Comparison of ENCODE assay signal across 8 mouse cellular contexts in the genomic region with DNA sequence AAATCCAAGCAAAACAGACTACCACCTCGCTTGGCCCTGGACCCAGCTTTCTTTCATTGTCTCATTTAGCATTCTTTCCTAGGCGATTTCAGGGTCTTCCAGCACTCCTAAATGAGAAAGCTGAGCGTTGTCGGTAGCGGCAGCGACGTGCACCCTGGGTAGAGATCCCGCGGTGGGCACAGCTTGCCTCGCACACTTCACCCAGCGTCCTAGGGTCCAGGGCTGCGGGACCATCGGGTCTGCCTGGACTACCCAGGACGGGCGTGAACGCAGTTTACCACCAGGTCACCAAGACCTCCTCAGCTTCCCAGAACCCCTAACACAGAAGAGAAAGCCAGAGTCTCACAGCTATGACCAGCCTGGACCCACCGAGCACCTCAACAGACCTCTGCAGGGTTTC. TPM values are rescaled to one million over a fixed set of nuclear protein-coding genes. Genes with fewer than 3 reads are reported as not detected.
DNase-seq lines count a peak whose midpoint lies in the region; ATAC-seq and TF ChIP-seq lines count a peak whose summit lies in the region.

No protein-coding gene starts in this region.

- no peak overlapping the region for H3K27ac ChIP-seq in gastrocnemius, adult 2 months
- no peak overlapping the region; the same call in 1 of the 2 replicates for H3K27ac ChIP-seq in MEL (ENCODE audit: control insufficient read depth, low read depth, low read length)
- no peak overlapping the region for H3K27ac ChIP-seq in heart, embryonic 16.5 days (ENCODE audit: low read length)
- H3K27ac ChIP-seq in liver, embryonic 16.5 days (ENCODE audit: low read length) = no peak overlapping the region

- H3K27me3 ChIP-seq in MEL (ENCODE audit: control insufficient read depth in 1 of 2, insufficient read depth in 2 of 2, low read length in 2 of 2) = no peaks in the 10 kb centered on the region
- peaks cover 46% of the 10 kb centered on the region for H3K27me3 ChIP-seq in heart, embryonic 16.5 days (ENCODE audit: control insufficient read depth, insufficient read depth, low read length)
- peaks cover 76% of the 10 kb centered on the region for H3K27me3 ChIP-seq in liver, embryonic 16.5 days (ENCODE audit: control insufficient read depth, insufficient read depth, low read depth, low read length)

- no peaks in the 10 kb centered on the region for H3K79me2 ChIP-seq in MEL (ENCODE audit: control insufficient read depth, insufficient read depth, low read length, poor library complexity)

- intact Hi-C loops in gastrocnemius, adult 2 months (cut with DNase I) = loop anchor here (1.0 to 5.0 kb wide), 6 partner anchors 62 to 1742 kb away; partner anchors contain the start of genes Ola1 and Sp3

- peak overlapping the region; percentile 50 for H3K4me2 ChIP-seq in heart, embryonic 16.5 days (ENCODE audit: low read depth, low read length)
- peak overlapping the region; percentile 32 for H3K4me2 ChIP-seq in liver, embryonic 16.5 days (ENCODE audit: low read depth, low read length)

- TF ChIP-seq POLR2A in MEL (IDR thresholded peaks at IDR 0.05; ENCODE audit: control insufficient read depth in 1 of 2, insufficient read depth in 1 of 2, low read depth in 1 of 2, low read length in 2 of 2, poor library complexity in 1 of 2) = no peak

- WGBS in heart, embryonic 16.5 days = 1% methylated on average over 17 of the region's 17 CpGs
- WGBS in liver, embryonic 16.5 days (ENCODE audit: insufficient replicate concordance) = 2% methylated on average over 17 of the region's 17 CpGs

- no peak; the same call in 1 of the 2 replicates for ATAC-seq in heart, embryonic 16.5 days (replicated peaks; ENCODE audit: extremely low read depth, insufficient read depth, low FRiP score)
- ATAC-seq in liver, embryonic 16.5 days (ENCODE audit: low read depth) = 0 out of 2 replicates have a peak, but pooled peaks have one; percentile 5

- no peak for DNase-seq in gastrocnemius, adult 2 months
- no peak for DNase-seq in gastrocnemius, adult 18-20 months (ENCODE audit: low spot score)
- no peak for DNase-seq in MEL (ENCODE audit: low read depth, low spot score)
- DNase-seq in retina, postnatal 1 day = no peak
- no peak for DNase-seq in layer of hippocampus, postnatal 25 days (ENCODE audit: extremely low spot score in 1 of 2, low spot score in 1 of 2)
- DNase-seq in cerebellum, adult 9-11 months = no peak

- no peak for TF ChIP-seq CTCF in gastrocnemius, adult 2 months (IDR thresholded peaks at IDR 0.05)
- TF ChIP-seq CTCF in MEL (IDR thresholded peaks at IDR 0.05 in 2 of 3, conservative IDR thresholded peaks at IDR 0.05 in 1 of 3; ENCODE audit: control insufficient read depth in 1 of 3, insufficient read depth in 1 of 3, low read depth in 2 of 3, low read length in 3 of 3, poor library complexity in 1 of 3, severe bottlenecking in 1 of 3) = no peak

- TF ChIP-seq EP300 in MEL (IDR thresholded peaks at IDR 0.05; ENCODE audit: low read depth in 1 of 2, low read length in 2 of 2) = no peak

- peak overlapping the region; percentile 57 for H3K9ac ChIP-seq in MEL (ENCODE audit: control insufficient read depth, low read depth, low read length, poor library complexity, severe bottlenecking)
- H3K9ac ChIP-seq in heart, embryonic 16.5 days (ENCODE audit: low read length) = no peak overlapping the region
- H3K9ac ChIP-seq in liver, embryonic 16.5 days (ENCODE audit: low read depth, low read length) = no peak overlapping the region

- peak overlapping the region; percentile 47 for H3K4me3 ChIP-seq in gastrocnemius, adult 2 months
- peak overlapping the region; percentile 54 to 63 for H3K4me3 ChIP-seq in MEL (ENCODE audit: control insufficient read depth in 1 of 2, insufficient read depth in 1 of 2, low read depth in 2 of 2, low read length in 2 of 2)
- peak overlapping the region; percentile 34 for H3K4me3 ChIP-seq in heart, embryonic 16.5 days (ENCODE audit: low read length)
- peak overlapping the region; percentile 24; the same call in 1 of the 2 replicates for H3K4me3 ChIP-seq in liver, embryonic 16.5 days (ENCODE audit: low read depth, low read length)

- no peaks in the 10 kb centered on the region for H3K9me3 ChIP-seq in MEL (replicated peaks; ENCODE audit: insufficient read depth, low read length)
- H3K9me3 ChIP-seq in heart, embryonic 16.5 days (replicated peaks; ENCODE audit: control insufficient read depth, low read length) = no peaks in the 10 kb centered on the region
- H3K9me3 ChIP-seq in liver, embryonic 16.5 days (replicated peaks; ENCODE audit: control insufficient read depth, low read length) = no peaks in the 10 kb centered on the region

- H3K4me1 ChIP-seq in MEL (ENCODE audit: control insufficient read depth in 1 of 2, insufficient read depth in 2 of 2, low read length in 2 of 2) = no peaks in the 10 kb centered on the region
- peaks cover 32% of the 10 kb centered on the region for H3K4me1 ChIP-seq in heart, embryonic 16.5 days (ENCODE audit: control insufficient read depth, insufficient read depth, low read length)
- H3K4me1 ChIP-seq in liver, embryonic 16.5 days (ENCODE audit: control insufficient read depth, low read depth, low read length) = peaks cover 28% of the 10 kb centered on the region

- 0 out of 4 replicates have a peak, but pooled peaks cover 0 to 2% of the 10 kb centered on the region in 2 experiments for H3K36me3 ChIP-seq in MEL (ENCODE audit: control insufficient read depth in 1 of 2, insufficient read depth in 2 of 2, low read length in 2 of 2)
- no peaks in the 10 kb centered on the region for H3K36me3 ChIP-seq in heart, embryonic 16.5 days (ENCODE audit: control insufficient read depth, insufficient read depth)
- H3K36me3 ChIP-seq in liver, embryonic 16.5 days (ENCODE audit: control insufficient read depth, insufficient read depth) = no peaks in the 10 kb centered on the region

- TF ChIP-seq RAD21 in MEL (IDR thresholded peaks at IDR 0.05; ENCODE audit: low read depth, low read length) = no peak

TF ChIP-seq in MEL, 35 proteins besides CTCF, POLR2A, EP300 and RAD21:
- TF ChIP-seq MAZ (IDR thresholded peaks at IDR 0.05; ENCODE audit: low read depth, low read length) (no peak), MEF2A (IDR thresholded peaks at IDR 0.05; ENCODE audit: extremely low read depth, insufficient replicate concordance, low read depth, low read length, poor library complexity, severe bottlenecking) (no peak), POLR2AphosphoS2 (IDR thresholded peaks at IDR 0.05; ENCODE audit: low read length) (no peak), MYB (IDR thresholded peaks at IDR 0.05; ENCODE audit: low read depth, low read length) (no peak), CHD1 (IDR thresholded peaks at IDR 0.05; ENCODE audit: low read depth, low read length) (no peak), ZC3H11A (IDR thresholded peaks at IDR 0.05; ENCODE audit: low read depth, low read length) (no peak), MAX (IDR thresholded peaks at IDR 0.05; ENCODE audit: low read length) (no peak), KAT2A (conservative IDR thresholded peaks at IDR 0.05; ENCODE audit: low read depth, low read length) (no peak), CHD2 (IDR thresholded peaks at IDR 0.05; ENCODE audit: low read length) (no peak), ETS1 (IDR thresholded peaks at IDR 0.05; ENCODE audit: low read depth, low read length) (no peak), ZKSCAN1 (IDR thresholded peaks at IDR 0.05; ENCODE audit: low read depth, low read length) (no peak), NELFE (IDR thresholded peaks at IDR 0.05; ENCODE audit: low read depth, low read length) (no peak), TCF12 (IDR thresholded peaks at IDR 0.05; ENCODE audit: low read depth, low read length) (no peak), HCFC1 (IDR thresholded peaks at IDR 0.05; ENCODE audit: low read depth, low read length) (no peak), SIN3A (IDR thresholded peaks at IDR 0.05; ENCODE audit: low read length) (no peak), GATA1 (IDR thresholded peaks at IDR 0.05; ENCODE audit: low read depth, low read length) (no peak), MXI1 (IDR thresholded peaks at IDR 0.05; ENCODE audit: low read depth, low read length) (no peak), E2F4 (IDR thresholded peaks at IDR 0.05; ENCODE audit: borderline replicate concordance, low read depth, low read length) (no peak), ZMIZ1 (IDR thresholded peaks at IDR 0.05; ENCODE audit: low read depth, low read length) (no peak)

RNA-seq across cellular contexts. Expression of gene Sp9, which starts 7.1 kb away (rescaled TPM):
- not detected for total RNA-seq in gastrocnemius, adult 2 months (2021)
- not detected for total RNA-seq in gastrocnemius, adult 18-20 months (2021)
- 0.39 TPM in 1 of 2 replicates, not detected in the other for total RNA-seq in MEL (2012; rRNA removed)
- under 1 TPM in 1 of 2 experiments, not detected in 1; 0.03 TPM for polyA plus RNA-seq in MEL (2012; ENCODE audit: insufficient read depth in 1 of 2, insufficient read length in 2 of 2, low read depth in 1 of 2, low replicate concordance in 2 of 2, missing spikeins in 1 of 2)
- polyA plus RNA-seq in heart, embryonic 16.5 days (2015; fragmentation: Nextera tagmentation; extraction: Ambion mirVana) = not detected in 2 replicates
- not detected in 2 replicates for polyA plus RNA-seq in liver, embryonic 16.5 days (2015; fragmentation: Nextera tagmentation; extraction: Ambion mirVana)
- 1 to 10 TPM; 2.9 to 3.6 TPM for total RNA-seq in layer of hippocampus, postnatal 25 days (2021)

RNA-seq across cellular contexts. Expression of gene Scrn3, which starts 33.5 kb away (rescaled TPM):
- total RNA-seq in gastrocnemius, adult 2 months (2021) = 10 to 100 TPM; 50.4 to 51.0 TPM
- total RNA-seq in gastrocnemius, adult 18-20 months (2021) = 10 to 100 TPM; 55.5 to 57.9 TPM
- 3.0 and 3.2 TPM in 2 replicates for total RNA-seq in MEL (2012; rRNA removed)
- polyA plus RNA-seq in MEL (2012; ENCODE audit: insufficient read depth in 1 of 2, insufficient read length in 2 of 2, low read depth in 1 of 2, low replicate concordance in 2 of 2, missing spikeins in 1 of 2) = 1 to 10 TPM in 1 of 2 experiments, not detected in 1; 7.7 TPM
- 15.6 and 19.2 TPM in 2 replicates for polyA plus RNA-seq in heart, embryonic 16.5 days (2015; fragmentation: Nextera tagmentation; extraction: Ambion mirVana)
- polyA plus RNA-seq in liver, embryonic 16.5 days (2015; fragmentation: Nextera tagmentation; extraction: Ambion mirVana) = 30.1 and 31.0 TPM in 2 replicates
- total RNA-seq in layer of hippocampus, postnatal 25 days (2021) = 10 to 100 TPM; 17.3 to 27.5 TPM

RNA-seq across cellular contexts. Expression of gene Cir1, which starts 33.6 kb away (rescaled TPM):
- 10 to 100 TPM; 12.0 to 12.7 TPM for total RNA-seq in gastrocnemius, adult 2 months (2021)
- total RNA-seq in gastrocnemius, adult 18-20 months (2021) = 10 to 100 TPM; 11.9 to 13.8 TPM
- total RNA-seq in MEL (2012; rRNA removed) = 3.4 TPM in 2 replicates
- 1 to 10 TPM in 1 of 2 experiments, not detected in 1; 7.7 TPM for polyA plus RNA-seq in MEL (2012; ENCODE audit: insufficient read depth in 1 of 2, insufficient read length in 2 of 2, low read depth in 1 of 2, low replicate concordance in 2 of 2, missing spikeins in 1 of 2)
- 13.3 and 14.2 TPM in 2 replicates for polyA plus RNA-seq in heart, embryonic 16.5 days (2015; fragmentation: Nextera tagmentation; extraction: Ambion mirVana)
- 20.3 and 21.9 TPM in 2 replicates for polyA plus RNA-seq in liver, embryonic 16.5 days (2015; fragmentation: Nextera tagmentation; extraction: Ambion mirVana)
- 10 to 100 TPM; 27.0 to 29.3 TPM for total RNA-seq in layer of hippocampus, postnatal 25 days (2021)
